In genomic region chr6:107513716-107514115, GRCm38 (mm10) we compare ENCODE assay signal across 20 mouse cellular contexts. TPM values are rescaled to one million over a fixed set of nuclear protein-coding genes. Genes with fewer than 3 reads are reported as not detected.
DNase-seq lines count a peak whose midpoint lies in the region; ATAC-seq and TF ChIP-seq lines count a peak whose summit lies in the region.
"Had no signal": no experiment of that assay in that cellular context is flagged by ENCODE, and none has a peak within 500 bp of the region (broad histone marks: within the 10 kb centered on the region; RNA-seq: fewer than 3 reads in every experiment).

No protein-coding gene starts in this region.

- no peaks in the 10 kb centered on the region for H3K9me3 ChIP-seq in forebrain, postnatal 0 days (ENCODE audit: low read length)
- H3K9me3 ChIP-seq in forebrain, embryonic 12.5 days, result no peaks in the 10 kb centered on the region
- H3K9me3 ChIP-seq: embryonic facial prominence, embryonic 10.5 days; heart, embryonic 10.5 days; hindbrain, embryonic 12.5 days had no signal

- no peaks in the 10 kb centered on the region for H3K36me3 ChIP-seq in forebrain, postnatal 0 days (ENCODE audit: insufficient read depth)
- H3K36me3 ChIP-seq in forebrain, embryonic 12.5 days (replicated peaks), result no peaks in the 10 kb centered on the region
- H3K36me3 ChIP-seq: embryonic facial prominence, embryonic 10.5 days; heart, embryonic 10.5 days; hindbrain, embryonic 12.5 days had no signal

- H3K4me1 ChIP-seq in forebrain, postnatal 0 days (ENCODE audit: insufficient read depth), result no peaks in the 10 kb centered on the region
- H3K4me1 ChIP-seq in forebrain, embryonic 12.5 days, result no peaks in the 10 kb centered on the region
- H3K4me1 ChIP-seq: embryonic facial prominence, embryonic 10.5 days; heart, embryonic 10.5 days; hindbrain, embryonic 12.5 days had no signal

- ATAC-seq in forebrain, postnatal 0 days, result peak; percentile 45; the same call in 1 of the 2 replicates
- no peak for ATAC-seq in forebrain, embryonic 12.5 days (ENCODE audit: low FRiP score)
- ATAC-seq: activated CD4-positive, CD25-positive, alpha-beta regulatory T cell, adult 4 months; hindbrain, embryonic 16.5 days; inflammation-experienced regulatory T-cells, adult 6 months; Patski had no signal

- no peak for TF ChIP-seq CTCF in forebrain, postnatal 0 days (IDR thresholded peaks at IDR 0.05; ENCODE audit: low read depth)

- no peak overlapping the region for H3K4me3 ChIP-seq in forebrain, postnatal 0 days (ENCODE audit: low read depth, low read length)
- H3K4me3 ChIP-seq in forebrain, embryonic 12.5 days (replicated peaks), result no peak overlapping the region
- H3K4me3 ChIP-seq: embryonic facial prominence, embryonic 10.5 days; heart, embryonic 10.5 days; hindbrain, embryonic 12.5 days had no signal

- H3K4me2 ChIP-seq in forebrain, postnatal 0 days (ENCODE audit: low read depth), result no peak overlapping the region
- H3K4me2 ChIP-seq in forebrain, embryonic 12.5 days, result no peak overlapping the region
- H3K4me2 ChIP-seq: hindbrain, embryonic 12.5 days had no signal

- intact Hi-C loops in left cerebral cortex, postnatal 36 days (cut with DNase I), result no loop called here

- H3K27me3 ChIP-seq in forebrain, postnatal 0 days (ENCODE audit: insufficient read depth, low read length), result no peaks in the 10 kb centered on the region
- no peaks in the 10 kb centered on the region for H3K27me3 ChIP-seq in forebrain, embryonic 12.5 days
- H3K27me3 ChIP-seq: hindbrain, embryonic 12.5 days; Patski had no signal

- no peak for DNase-seq in forebrain, postnatal 0 days
- peak; percentile 16 to 26 for DNase-seq in left cerebral cortex, postnatal 36 days (ENCODE audit: low spot score in 2 of 2)
- no peak for DNase-seq in left cerebral cortex, adult 11 months (ENCODE audit: low spot score)
- DNase-seq in right cerebral cortex, postnatal 36 days (ENCODE audit: low spot score in 2 of 2), result peak; percentile 6 to 20
- no peak for DNase-seq in right cerebral cortex, postnatal 25 days
- DNase-seq: adrenal gland, postnatal 14 days; cerebellum, adult 2 months; gastrocnemius, postnatal 36 days; heart, adult 11 months; heart, postnatal 10 days; heart, postnatal 4 days had no signal

- H3K27ac ChIP-seq in forebrain, postnatal 0 days (ENCODE audit: low read depth, low read length), result no peak overlapping the region
- no peak overlapping the region for H3K27ac ChIP-seq in forebrain, embryonic 12.5 days
- H3K27ac ChIP-seq: embryonic facial prominence, embryonic 10.5 days; heart, embryonic 10.5 days; hindbrain, embryonic 12.5 days had no signal

- 66% methylated on average over 4 of the region's 4 CpGs for WGBS in forebrain, postnatal 0 days
- 90% methylated on average over 4 of the region's 4 CpGs for WGBS in forebrain, embryonic 12.5 days

- no peak overlapping the region for H3K9ac ChIP-seq in forebrain, postnatal 0 days
- H3K9ac ChIP-seq in forebrain, embryonic 12.5 days, result no peak overlapping the region
- H3K9ac ChIP-seq: hindbrain, embryonic 12.5 days had no signal

RNA-seq across cellular contexts. Expression of gene Lrrn1, which starts 15.9 kb away (rescaled TPM):
- 29.8 and 41.5 TPM in 2 replicates for total RNA-seq in forebrain, postnatal 0 days (2014; rRNA removed)
- 25.1 and 32.1 TPM in 2 replicates for polyA plus RNA-seq in forebrain, postnatal 0 days (2015; fragmentation: Nextera tagmentation; extraction: Ambion mirVana)
- 123 and 130 TPM in 2 replicates for polyA plus RNA-seq in forebrain, embryonic 12.5 days (2016; fragmentation: Nextera tagmentation; extraction: Ambion mirVana)
- 10 to 100 TPM; 55.0 to 57.7 TPM for total RNA-seq in left cerebral cortex, postnatal 36 days (2021)
- total RNA-seq: CH12.LX had no signal
- polyA plus RNA-seq: activated CD4-positive, CD25-positive, alpha-beta regulatory T cell, adult 4 months; inflammation-experienced regulatory T-cells, adult 6 months had no signal

Comparison
In these comparisons a context has a peak if more than half of its experiments do, and no peak if none do; other contexts are left out.
1. DNase-seq: peak in left cerebral cortex, postnatal 36 days (2 of 2) and right cerebral cortex, postnatal 36 days (2 of 2); none in forebrain, postnatal 0 days (single experiment), left cerebral cortex, adult 11 months (single experiment) and right cerebral cortex, postnatal 25 days (single experiment).